Mouse (Mus musculus): Measurements from ENCODE around the gene Cd33. TPM values are rescaled to one million over a fixed set of nuclear protein-coding genes. Genes with fewer than 3 reads are reported as not detected.

Cd33 gene
- total RNA-seq, 2 experiments from 2014 or later = 2.3 to 3.0 TPM

GRCm38 (mm10) chr7:43515076-43515475, 29.2 kb downstream of the Cd33 start:
- DNase-seq = no peak

GRCm38 (mm10) chr7:43512519-43512918, 31.7 kb downstream of the Cd33 start:
- DNase-seq = no peak

GRCm38 (mm10) chr7:43511707-43512478, 32.3 kb downstream of the Cd33 start:
- no peak for DNase-seq

- peak; percentile 9 to 18 for DNase-seq
Measured at GRCm38 (mm10) chr7:43495343-43496021, 48.7 kb downstream of the Cd33 start.

GRCm38 (mm10) chr7:43490861-43491260, 53.4 kb downstream of the Cd33 start:
- no peak for DNase-seq

- DNase-seq = peak; percentile 9 to 22
Measured at GRCm38 (mm10) chr7:43490182-43490584, 54.0 kb downstream of the Cd33 start.

- DNase-seq = no peak
Measured at GRCm38 (mm10) chr7:43489631-43490125, 54.5 kb downstream of the Cd33 start, which contains the start of gene Iglon5. Gene Iglon5, minus strand, starts transcription at chr7:43490075.

- DNase-seq = no peak
Measured at GRCm38 (mm10) chr7:43488646-43489045, 55.6 kb downstream of the Cd33 start.

- no peak for DNase-seq
Measured at GRCm38 (mm10) chr7:43483236-43483635, 61.0 kb downstream of the Cd33 start.

- no peak for DNase-seq
Measured at GRCm38 (mm10) chr7:43482090-43482716, 62.0 kb downstream of the Cd33 start.

- no peak for DNase-seq
Measured at GRCm38 (mm10) chr7:43481191-43481590, 63.0 kb downstream of the Cd33 start.

GRCm38 (mm10) chr7:43476376-43476775, 67.9 kb downstream of the Cd33 start:
- DNase-seq = no peak

GRCm38 (mm10) chr7:43475706-43476105, 68.5 kb downstream of the Cd33 start:
- DNase-seq = no peak

Other genes with a start within 250 kb of the Cd33 start
- 10 to 100 TPM; 12.8 to 16.2 TPM for gene Zfp715, start 231.1 kb downstream of the Cd33 start, total RNA-seq (2021)
- gene Siglecf, start 193.1 kb downstream of the Cd33 start, total RNA-seq (2021) = not detected
- 1 to 10 TPM in 1 of 2 experiments, under 1 TPM in 1; 0.15 to 1.2 TPM for gene Siglecg, start 136.2 kb downstream of the Cd33 start, total RNA-seq (2021)
- gene Lim2, start 116.8 kb downstream of the Cd33 start, total RNA-seq (2021) = not detected
- gene Nkg7, start 107.4 kb downstream of the Cd33 start, total RNA-seq (2021) = 1 to 10 TPM; 1.1 to 2.2 TPM
- gene Cldnd2, start 103.6 kb downstream of the Cd33 start, total RNA-seq (2021) = not detected
- gene Etfb, start 100.3 kb downstream of the Cd33 start, total RNA-seq (2021) = 1,000 to 10,000 TPM; 1,290 to 1,427 TPM
- under 1 TPM in 1 of 2 experiments, not detected in 1; 0.60 TPM for gene Gm45233, start 100.3 kb downstream of the Cd33 start, total RNA-seq (2021)
- gene Vsig10l, start 81.3 kb downstream of the Cd33 start, total RNA-seq (2021) = 1 to 10 TPM in 1 of 2 experiments, under 1 TPM in 1; 0.69 to 1.3 TPM
- gene Iglon5, start 54.4 kb downstream of the Cd33 start, total RNA-seq (2021) = under 1 TPM in 1 of 2 experiments, not detected in 1; 0.36 TPM
- not detected for gene 4931406B18Rik, start 38.5 kb downstream of the Cd33 start, total RNA-seq (2021)
- gene Zfp658, start 17.8 kb upstream of the Cd33 start, total RNA-seq (2021) = under 1 TPM; 0.79 to 0.85 TPM
- 1 to 10 TPM; 4.4 to 8.2 TPM for gene Zfp719, start 35.2 kb upstream of the Cd33 start, total RNA-seq (2021)
- not detected for gene Zfp819, start 62.7 kb upstream of the Cd33 start, total RNA-seq (2021)
- not detected for gene Ceacam18, start 90.3 kb upstream of the Cd33 start, total RNA-seq (2021)
- 1 to 10 TPM; 1.4 to 1.6 TPM for gene Siglece, start 115.7 kb upstream of the Cd33 start, total RNA-seq (2021)
- 1 to 10 TPM; 2.7 to 3.1 TPM for gene Ctu1, start 127.6 kb upstream of the Cd33 start, total RNA-seq (2021)
- under 1 TPM; 0.23 to 0.47 TPM for gene Klk14, start 146.0 kb upstream of the Cd33 start, total RNA-seq (2021)
- gene Klk13, start 168.1 kb upstream of the Cd33 start, total RNA-seq (2021) = not detected
- not detected for gene Klk12, start 224.5 kb upstream of the Cd33 start, total RNA-seq (2021)
- under 1 TPM in 1 of 2 experiments, not detected in 1; 0.30 TPM for gene Klk11, start 230.2 kb upstream of the Cd33 start, total RNA-seq (2021)
- gene Klk10, start 236.6 kb upstream of the Cd33 start, total RNA-seq (2021) = under 1 TPM; 0.20 to 0.49 TPM
- gene Klk9, start 247.5 kb upstream of the Cd33 start, total RNA-seq (2021) = not detected

All from heart, adult 18-20 months (tissue).